Mouse (Mus musculus) spleen, adult 2 months (tissue): ENCODE results near the gene R3hdm2. TPM values are rescaled to one million over a fixed set of nuclear protein-coding genes. Genes with fewer than 3 reads are reported as not detected.
A peak's percentile ranks its signal among the peaks of the same experiment; 100 is the strongest.

ENCODE experiments used
- DNase-seq, 2 experiments: peaks; one replicate each; pipeline versions ENCODE4 v3.0.0 to v3.0.0-alpha.2; 2012 to 2021; ENCODE audit warnings: low spot score in 2 of 2, low read depth in 1 of 2
- H3K27ac ChIP-seq: fragments of 200-500 bp; 2 replicates; pipeline ENCODE4 v1.5.1; 2012; ENCODE audit warnings: low read length, inconsistent platforms; ENCODE audit not compliant: insufficient read depth
- H3K27me3 ChIP-seq: fragments of 200-500 bp; 2 replicates; pipeline ENCODE4 v1.6.1; 2012; ENCODE audit warnings: mild to moderate bottlenecking, moderate library complexity, low read length, inconsistent platforms; ENCODE audit not compliant: control insufficient read depth, insufficient read depth
- H3K36me3 ChIP-seq: fragments of 200-500 bp; 2 replicates; pipeline ENCODE4 v1.6.1; 2012; ENCODE audit warnings: mild to moderate bottlenecking, low read length, inconsistent platforms; ENCODE audit not compliant: control insufficient read depth, insufficient read depth
- H3K4me1 ChIP-seq: fragments of 200-500 bp; 2 replicates; pipeline ENCODE4 v1.6.1; 2011; ENCODE audit warnings: inconsistent platforms; ENCODE audit not compliant: control insufficient read depth, insufficient read depth, insufficient read length
- H3K4me3 ChIP-seq: fragments of 200-500 bp; 2 replicates; pipeline ENCODE4 v1.5.1; 2011; ENCODE audit warnings: mild to moderate bottlenecking, inconsistent platforms; ENCODE audit not compliant: insufficient read depth, insufficient read length; ENCODE audit errors: extremely low read depth
- CTCF ChIP-seq: fragments of 200-500 bp; IDR thresholded peaks from 2 replicates; pipeline ENCODE4 v1.5.1; 2011; ENCODE audit warnings: mild to moderate bottlenecking, inconsistent platforms; ENCODE audit not compliant: insufficient read depth, insufficient read length, insufficient replicate concordance; ENCODE audit errors: extremely low read depth
- POLR2A ChIP-seq: fragments of 200-500 bp; IDR thresholded peaks from 2 replicates; pipeline ENCODE4 v1.6.1; 2011; ENCODE audit warnings: low read depth, low read length, inconsistent platforms
- WGBS: fragments of 180-500 bp; shearing (Covaris S2); methylation state at CpG from one replicate; pipeline ENCODE4 v1.1.7; 2018; 5-methylcytosine and 5-hydroxymethylcytosine counted together
- polyA plus RNA-seq: library from polyadenylated mRNA; depleted of rRNA; stranded (reverse); fragments of >200 nt; gene quantifications from 2 replicates; pipeline ENCODE4 v1.2.3, GENCODE M21; 2012

Gene R3hdm2
- polyA plus RNA-seq, 1 experiment = 67.6 TPM

DNA sequence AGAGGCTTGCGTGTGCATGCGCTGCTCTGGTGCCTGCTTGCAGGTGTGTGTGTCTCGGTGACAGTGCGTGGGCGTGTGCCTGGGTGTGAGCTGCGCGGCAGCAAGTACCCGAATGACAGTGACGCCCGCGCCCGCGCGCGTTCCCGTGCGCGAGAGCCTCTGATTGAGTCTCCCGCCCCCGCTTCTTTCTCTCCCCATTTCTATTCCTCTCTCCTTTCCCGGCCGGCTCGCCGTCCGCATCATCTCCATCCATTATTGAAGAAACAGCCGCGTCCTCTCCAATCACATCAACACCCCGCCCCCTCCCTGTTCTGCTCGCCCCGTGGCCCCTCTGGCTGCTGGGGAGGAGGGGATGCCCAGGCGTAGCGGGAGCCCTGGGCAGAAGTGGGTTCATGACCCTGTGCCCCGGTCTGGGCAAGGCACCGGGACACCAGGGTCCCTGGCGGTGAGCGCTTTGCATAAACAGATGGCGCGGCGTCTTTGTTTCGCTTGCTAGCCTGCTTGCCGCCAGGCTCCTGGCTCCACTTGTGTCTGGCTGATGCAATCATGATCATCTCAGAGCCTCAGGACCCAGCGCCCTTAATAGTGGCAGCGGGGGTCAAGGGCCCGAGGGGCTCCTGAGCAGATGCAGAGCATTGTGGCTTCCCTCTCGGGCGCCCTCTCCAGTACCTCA lies 131.6 kb downstream of the R3hdm2 start:
- Histone ChIP-seq H3K27me3 (peaks cover 16% of the 10 kb centered on the region), H3K27ac (no peak overlapping the region), H3K4me1 (peaks cover 20% of the 10 kb centered on the region; the same call in 1 of the 2 replicates), H3K36me3 (no peaks in the 10 kb centered on the region), H3K4me3 (peak overlapping the region; percentile 62)
- DNase-seq = peak in 1 of 2 experiments; percentile 59
- WGBS = 2% methylated on average over 45 of the region's 46 CpGs
- TF ChIP-seq POLR2A = no peak
- TF ChIP-seq CTCF = no peak

DNA sequence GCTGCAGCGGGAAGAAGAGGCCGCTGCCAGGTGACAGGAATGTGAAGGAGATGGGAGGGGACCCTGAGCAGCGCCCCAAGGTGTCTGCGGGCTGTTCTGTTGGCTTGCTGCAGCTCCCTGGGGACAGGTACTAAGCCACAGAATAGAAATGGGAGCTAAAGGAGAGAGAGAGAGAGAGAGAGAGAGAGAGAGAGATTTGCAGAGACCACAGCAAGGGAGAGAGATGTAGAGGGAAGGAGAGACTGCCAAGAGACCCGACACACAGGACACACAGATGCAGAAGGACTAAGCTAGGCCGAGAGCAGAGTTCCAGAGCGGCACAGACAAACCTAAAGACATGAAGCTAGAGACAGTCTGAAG lies 132.2 kb downstream of the R3hdm2 start:
- H3K4me1 ChIP-seq = peaks cover 20% of the 10 kb centered on the region; the same call in 1 of the 2 replicates
- no peak for DNase-seq
- peak overlapping the region; percentile 62; the same call in 1 of the 2 replicates for H3K4me3 ChIP-seq
- H3K27ac ChIP-seq = no peak overlapping the region
- WGBS = 6% methylated on average over 7 of the region's 7 CpGs
- H3K27me3 ChIP-seq = peaks cover 16% of the 10 kb centered on the region
- TF ChIP-seq POLR2A = no peak
- TF ChIP-seq CTCF = no peak
- H3K36me3 ChIP-seq = peaks cover 2% of the 10 kb centered on the region

DNA sequence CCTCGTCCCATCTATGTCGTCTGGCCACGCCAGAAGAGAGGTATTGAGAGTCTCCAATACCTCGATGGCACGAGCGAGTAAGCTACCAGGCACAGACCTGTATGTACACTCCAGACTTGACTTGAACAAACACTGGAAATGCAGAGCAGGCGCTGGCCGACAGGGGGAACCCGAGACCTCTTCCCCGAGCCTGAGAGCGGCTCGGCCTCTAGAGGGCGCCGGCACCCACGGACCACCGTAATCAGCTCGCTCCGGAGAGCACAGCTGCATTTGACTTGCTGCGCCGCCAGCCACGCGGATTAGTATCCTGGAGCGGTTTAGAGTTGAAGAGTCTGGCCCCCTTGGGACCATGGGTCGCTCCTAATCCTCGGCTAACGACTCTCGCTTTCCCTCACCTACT lies 132.7 kb downstream of the R3hdm2 start:
- Histone ChIP-seq H3K4me1 (peaks cover 20% of the 10 kb centered on the region; the same call in 1 of the 2 replicates), H3K36me3 (peaks cover 6% of the 10 kb centered on the region), H3K27ac (no peak overlapping the region), H3K4me3 (peak overlapping the region; percentile 48), H3K27me3 (peaks cover 16% of the 10 kb centered on the region)
- DNase-seq = peak; percentile 79 to 87
- under 1% methylated on average over 27 of the region's 27 CpGs for WGBS
- TF ChIP-seq CTCF (peak; percentile 100), POLR2A (no peak)

- H3K4me1 ChIP-seq = peaks cover 18% of the 10 kb centered on the region; the same call in 1 of the 2 replicates
- TF ChIP-seq POLR2A (no peak), CTCF (no peak)
- peaks cover 13% of the 10 kb centered on the region for H3K36me3 ChIP-seq
- 5% methylated on average over 16 of the region's 16 CpGs for WGBS
- peaks cover 16% of the 10 kb centered on the region for H3K27me3 ChIP-seq
- H3K4me3 ChIP-seq = no peak overlapping the region; the same call in 1 of the 2 replicates
- DNase-seq = no peak
- no peak overlapping the region for H3K27ac ChIP-seq
Measured at GRCm38 (mm10) chr10:127513501-127514091, 133.5 kb downstream of the R3hdm2 start.

DNA sequence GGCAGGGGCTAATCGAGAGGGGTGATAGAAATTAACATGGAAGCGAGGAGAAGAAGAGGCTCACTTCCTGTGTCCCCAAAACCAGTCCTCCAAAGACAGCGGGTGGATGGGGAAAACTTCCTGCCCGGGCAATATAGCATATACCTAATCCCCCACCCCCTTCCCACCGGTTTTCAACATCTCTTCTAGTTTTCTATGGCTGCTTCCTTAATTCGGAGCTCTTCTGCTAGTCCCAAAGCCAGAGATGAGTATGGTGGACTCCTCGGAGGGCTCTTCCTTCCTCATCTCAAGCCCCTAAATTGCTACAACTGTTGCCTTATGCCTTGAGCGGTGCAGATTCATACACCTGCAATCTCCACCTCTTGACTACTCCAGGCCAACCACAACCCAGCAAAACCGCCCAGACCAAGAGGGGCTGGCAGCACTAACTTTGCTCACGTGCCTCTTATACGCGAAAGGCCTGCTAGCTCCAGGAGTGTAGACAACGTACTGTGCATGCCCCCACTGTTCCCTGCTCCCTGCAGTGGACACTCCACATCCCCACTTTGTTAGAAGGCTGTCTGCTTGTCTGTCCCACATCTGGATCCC lies 134.1 kb downstream of the R3hdm2 start:
- DNase-seq = no peak
- TF ChIP-seq POLR2A = no peak
- no peak for TF ChIP-seq CTCF
- no peak overlapping the region for H3K4me3 ChIP-seq
- H3K36me3 ChIP-seq = peaks cover 16% of the 10 kb centered on the region
- peaks cover 15% of the 10 kb centered on the region; the same call in 1 of the 2 replicates for H3K4me1 ChIP-seq
- H3K27me3 ChIP-seq = peaks cover 14% of the 10 kb centered on the region
- 14% methylated on average over 13 of the region's 13 CpGs for WGBS
- H3K27ac ChIP-seq = no peak overlapping the region

GRCm38 (mm10) chr10:127514764-127515163 lies 134.6 kb downstream of the R3hdm2 start, which contains the start of gene Ndufa4l2:
Ndufa4l2 (plus strand) TSS chr10:127514967.
- Histone ChIP-seq H3K4me1 (peaks cover 13% of the 10 kb centered on the region; the same call in 1 of the 2 replicates), H3K4me3 (no peak within 1 kb of the TSS), H3K27me3 (peaks cover 12% of the 10 kb centered on the region), H3K36me3 (peaks cover 18% of the 10 kb centered on the region), H3K27ac (no peak within 1 kb of the TSS)
- TF ChIP-seq POLR2A (no peak), CTCF (no peak)
- 33% methylated on average over 6 of the region's 6 CpGs for WGBS
- no peak for DNase-seq
